Mouse (Mus musculus): ENCODE results near the gene Slfn2. TPM values are rescaled to one million over a fixed set of nuclear protein-coding genes. Genes with fewer than 3 reads are reported as not detected.

Gene Slfn2
- polyA plus RNA-seq, 1 experiment, result 0.11 TPM

- Histone ChIP-seq H3K4me2 (ENCODE audit: low read depth) (no peak overlapping the region), H3K36me3 (ENCODE audit: control insufficient read depth, insufficient read depth) (no peaks in the 10 kb centered on the region), H3K4me3 (no peak overlapping the region), H3K79me2 (ENCODE audit: control insufficient read depth, insufficient read depth) (no peaks in the 10 kb centered on the region), H3K27me3 (ENCODE audit: control insufficient read depth, insufficient read depth, insufficient read length) (no peaks in the 10 kb centered on the region), H3ac (ENCODE audit: control insufficient read depth, insufficient read length) (no peak overlapping the region)
- TF ChIP-seq POLR2AphosphoS2 (IDR thresholded peaks at IDR 0.05; ENCODE audit: insufficient read length, low read depth), result no peak
These were observed 25.8 kb upstream of the Slfn2 start for GRCm38 (mm10) chr11:83039156-83039555.

- H3K4me2 ChIP-seq (ENCODE audit: low read depth), result no peak overlapping the region
These were observed 25.1 kb upstream of the Slfn2 start for GRCm38 (mm10) chr11:83039796-83040195.

GRCm38 (mm10) chr11:83040325-83040724 lies 24.6 kb upstream of the Slfn2 start:
- H3ac ChIP-seq (ENCODE audit: control insufficient read depth, insufficient read length), result no peak overlapping the region
- no peaks in the 10 kb centered on the region for H3K27me3 ChIP-seq (ENCODE audit: control insufficient read depth, insufficient read depth, insufficient read length)
- no peaks in the 10 kb centered on the region for H3K36me3 ChIP-seq (ENCODE audit: control insufficient read depth, insufficient read depth)
- H3K4me3 ChIP-seq, result no peak overlapping the region
- TF ChIP-seq MYOD1 (IDR thresholded peaks at IDR 0.05; ENCODE audit: control insufficient read depth in 1 of 3, insufficient read length in 2 of 3, low read depth in 2 of 3) (no peak), TCF3 (IDR thresholded peaks at IDR 0.05; ENCODE audit: insufficient read length, low read depth) (no peak), MAX (IDR thresholded peaks at IDR 0.05; ENCODE audit: low read depth) (no peak), POLR2A (IDR thresholded peaks at IDR 0.05; ENCODE audit: insufficient read length, low read depth) (no peak), E2F4 (IDR thresholded peaks at IDR 0.05; ENCODE audit: insufficient read depth) (no peak), CEBPB (IDR thresholded peaks at IDR 0.05; ENCODE audit: insufficient read depth, poor library complexity, severe bottlenecking) (no peak), TCF12 (IDR thresholded peaks at IDR 0.05; ENCODE audit: insufficient read depth, poor library complexity, severe bottlenecking) (no peak), REST (IDR thresholded peaks at IDR 0.05; ENCODE audit: insufficient read depth, insufficient read length) (no peak), USF1 (IDR thresholded peaks at IDR 0.05; ENCODE audit: low read depth) (no peak), SRF (IDR thresholded peaks at IDR 0.05; ENCODE audit: control insufficient read depth, insufficient read length, low read depth) (no peak), POLR2AphosphoS2 (IDR thresholded peaks at IDR 0.05; ENCODE audit: insufficient read length, low read depth) (no peak), MYOG (IDR thresholded peaks at IDR 0.05; ENCODE audit: control insufficient read depth in 1 of 3, insufficient read depth in 1 of 3, insufficient read length in 2 of 3, low read depth in 2 of 3) (no peak)
- H3K79me2 ChIP-seq (ENCODE audit: control insufficient read depth, insufficient read depth), result no peaks in the 10 kb centered on the region
- H3K4me2 ChIP-seq (ENCODE audit: low read depth), result no peak overlapping the region

More at GRCm38 (mm10) chr11:83039796-83040195, 25.1 kb upstream of the Slfn2 start:
- Histone ChIP-seq H3K79me2 (ENCODE audit: control insufficient read depth, insufficient read depth) (no peaks in the 10 kb centered on the region), H3K27me3 (ENCODE audit: control insufficient read depth, insufficient read depth, insufficient read length) (no peaks in the 10 kb centered on the region), H3K36me3 (ENCODE audit: control insufficient read depth, insufficient read depth) (no peaks in the 10 kb centered on the region), H3K4me3 (no peak overlapping the region), H3ac (ENCODE audit: control insufficient read depth, insufficient read length) (no peak overlapping the region)
- TF ChIP-seq MYOD1 (IDR thresholded peaks at IDR 0.05; ENCODE audit: control insufficient read depth in 1 of 3, insufficient read length in 2 of 3, low read depth in 2 of 3) (no peak), REST (IDR thresholded peaks at IDR 0.05; ENCODE audit: insufficient read depth, insufficient read length) (no peak), POLR2AphosphoS2 (IDR thresholded peaks at IDR 0.05; ENCODE audit: insufficient read length, low read depth) (no peak), MAX (IDR thresholded peaks at IDR 0.05; ENCODE audit: low read depth) (no peak), TCF12 (IDR thresholded peaks at IDR 0.05; ENCODE audit: insufficient read depth, poor library complexity, severe bottlenecking) (no peak), POLR2A (IDR thresholded peaks at IDR 0.05; ENCODE audit: insufficient read length, low read depth) (no peak), USF1 (IDR thresholded peaks at IDR 0.05; ENCODE audit: low read depth) (no peak), CEBPB (IDR thresholded peaks at IDR 0.05; ENCODE audit: insufficient read depth, poor library complexity, severe bottlenecking) (no peak), E2F4 (IDR thresholded peaks at IDR 0.05; ENCODE audit: insufficient read depth) (no peak), TCF3 (IDR thresholded peaks at IDR 0.05; ENCODE audit: insufficient read length, low read depth) (no peak), SRF (IDR thresholded peaks at IDR 0.05; ENCODE audit: control insufficient read depth, insufficient read length, low read depth) (no peak), MYOG (IDR thresholded peaks at IDR 0.05; ENCODE audit: control insufficient read depth in 1 of 3, insufficient read depth in 1 of 3, insufficient read length in 2 of 3, low read depth in 2 of 3) (no peak)

GRCm38 (mm10) chr11:83041000-83041399 lies 23.9 kb upstream of the Slfn2 start:
- Histone ChIP-seq H3K36me3 (ENCODE audit: control insufficient read depth, insufficient read depth) (no peaks in the 10 kb centered on the region), H3ac (ENCODE audit: control insufficient read depth, insufficient read length) (no peak overlapping the region), H3K27me3 (ENCODE audit: control insufficient read depth, insufficient read depth, insufficient read length) (no peaks in the 10 kb centered on the region), H3K4me2 (ENCODE audit: low read depth) (no peak overlapping the region), H3K79me2 (ENCODE audit: control insufficient read depth, insufficient read depth) (no peaks in the 10 kb centered on the region), H3K4me3 (no peak overlapping the region)
- TF ChIP-seq MYOG (IDR thresholded peaks at IDR 0.05; ENCODE audit: control insufficient read depth in 1 of 3, insufficient read depth in 1 of 3, insufficient read length in 2 of 3, low read depth in 2 of 3) (no peak), POLR2A (IDR thresholded peaks at IDR 0.05; ENCODE audit: insufficient read length, low read depth) (no peak), POLR2AphosphoS2 (IDR thresholded peaks at IDR 0.05; ENCODE audit: insufficient read length, low read depth) (no peak), TCF3 (IDR thresholded peaks at IDR 0.05; ENCODE audit: insufficient read length, low read depth) (no peak), REST (IDR thresholded peaks at IDR 0.05; ENCODE audit: insufficient read depth, insufficient read length) (no peak), MAX (IDR thresholded peaks at IDR 0.05; ENCODE audit: low read depth) (no peak), CEBPB (IDR thresholded peaks at IDR 0.05; ENCODE audit: insufficient read depth, poor library complexity, severe bottlenecking) (no peak)

- Histone ChIP-seq H3ac (ENCODE audit: control insufficient read depth, insufficient read length) (no peak overlapping the region), H3K27me3 (ENCODE audit: control insufficient read depth, insufficient read depth, insufficient read length) (no peaks in the 10 kb centered on the region), H3K4me3 (no peak overlapping the region), H3K79me2 (ENCODE audit: control insufficient read depth, insufficient read depth) (no peaks in the 10 kb centered on the region), H3K4me2 (ENCODE audit: low read depth) (no peak overlapping the region), H3K36me3 (ENCODE audit: control insufficient read depth, insufficient read depth) (no peaks in the 10 kb centered on the region)
- no peak for TF ChIP-seq MYOG (IDR thresholded peaks at IDR 0.05; ENCODE audit: control insufficient read depth in 1 of 3, insufficient read depth in 1 of 3, insufficient read length in 2 of 3, low read depth in 2 of 3)
- no peak for TF ChIP-seq MAX (IDR thresholded peaks at IDR 0.05; ENCODE audit: low read depth)
- TF ChIP-seq TCF3 (IDR thresholded peaks at IDR 0.05; ENCODE audit: insufficient read length, low read depth), result no peak
- no peak for TF ChIP-seq POLR2A (IDR thresholded peaks at IDR 0.05; ENCODE audit: insufficient read length, low read depth)
- no peak for TF ChIP-seq SRF (IDR thresholded peaks at IDR 0.05; ENCODE audit: control insufficient read depth, insufficient read length, low read depth)
- TF ChIP-seq USF1 (IDR thresholded peaks at IDR 0.05; ENCODE audit: low read depth), result no peak
- TF ChIP-seq E2F4 (IDR thresholded peaks at IDR 0.05; ENCODE audit: insufficient read depth), result no peak
- TF ChIP-seq CEBPB (IDR thresholded peaks at IDR 0.05; ENCODE audit: insufficient read depth, poor library complexity, severe bottlenecking), result no peak
These were observed 21.0 kb upstream of the Slfn2 start for GRCm38 (mm10) chr11:83043891-83044290.

Measured in myocyte (in vitro differentiated cells).